In genomic region chr19:17769610-17770399, GRCm38 (mm10) we compare ENCODE assay signal across 9 mouse cellular contexts.
DNase-seq lines count a peak whose midpoint lies in the region; ATAC-seq lines count a peak whose summit lies in the region.
"Had no signal": no experiment of that assay in that cellular context is flagged by ENCODE, and none has a peak within 500 bp of the region (broad histone marks: within the 10 kb centered on the region; RNA-seq: fewer than 3 reads in every experiment).

No protein-coding gene starts in this region.

- no peak overlapping the region for H3K4me2 ChIP-seq in forebrain, embryonic 14.5 days (ENCODE audit: low read length)
- H3K4me2 ChIP-seq in forebrain, embryonic 12.5 days, result no peak overlapping the region

- no peak overlapping the region for H3K9ac ChIP-seq in forebrain, embryonic 14.5 days (ENCODE audit: low read length)
- no peak overlapping the region for H3K9ac ChIP-seq in forebrain, embryonic 12.5 days
- H3K9ac ChIP-seq: liver, embryonic 14.5 days had no signal

- no peaks in the 10 kb centered on the region for H3K4me1 ChIP-seq in forebrain, embryonic 14.5 days (ENCODE audit: control insufficient read depth, insufficient read depth, low read length)
- H3K4me1 ChIP-seq in forebrain, embryonic 12.5 days, result no peaks in the 10 kb centered on the region
- H3K4me1 ChIP-seq in embryonic facial prominence, embryonic 10.5 days, result peaks cover 6% of the 10 kb centered on the region; the same call in 1 of the 2 replicates

- no peaks in the 10 kb centered on the region for H3K27me3 ChIP-seq in forebrain, embryonic 14.5 days (replicated peaks; ENCODE audit: control insufficient read depth, insufficient read depth, low read length)
- no peaks in the 10 kb centered on the region for H3K27me3 ChIP-seq in forebrain, embryonic 12.5 days
- H3K27me3 ChIP-seq in embryonic facial prominence, embryonic 10.5 days (replicated peaks; ENCODE audit: low read depth, poor library complexity, severe bottlenecking), result no peaks in the 10 kb centered on the region

- no peak for ATAC-seq in forebrain, embryonic 14.5 days
- ATAC-seq in forebrain, embryonic 12.5 days (ENCODE audit: low FRiP score), result no peak

- no peak overlapping the region for H3K27ac ChIP-seq in forebrain, embryonic 14.5 days (ENCODE audit: low read depth, low read length)
- H3K27ac ChIP-seq in forebrain, embryonic 12.5 days, result no peak overlapping the region
- no peak overlapping the region for H3K27ac ChIP-seq in embryonic facial prominence, embryonic 10.5 days (replicated peaks)
- H3K27ac ChIP-seq: liver, embryonic 14.5 days had no signal

- intact Hi-C loops in left cerebral cortex, postnatal 10 days (cut with DNase I), result no loop called here

- H3K4me3 ChIP-seq in forebrain, embryonic 14.5 days (ENCODE audit: low read depth, low read length), result no peak overlapping the region
- H3K4me3 ChIP-seq in forebrain, embryonic 12.5 days (replicated peaks), result no peak overlapping the region
- H3K4me3 ChIP-seq in embryonic facial prominence, embryonic 10.5 days, result no peak overlapping the region

- no peaks in the 10 kb centered on the region for H3K36me3 ChIP-seq in forebrain, embryonic 14.5 days (ENCODE audit: control insufficient read depth, insufficient read depth, low read length)
- no peaks in the 10 kb centered on the region for H3K36me3 ChIP-seq in forebrain, embryonic 12.5 days (replicated peaks)
- H3K36me3 ChIP-seq in embryonic facial prominence, embryonic 10.5 days (replicated peaks), result no peaks in the 10 kb centered on the region; the same call in 1 of the 2 replicates

- 72% methylated on average over 5 of the region's 5 CpGs for WGBS in forebrain, embryonic 14.5 days
- WGBS in forebrain, embryonic 12.5 days, result 79% methylated on average over 5 of the region's 5 CpGs
- WGBS in embryonic facial prominence, embryonic 10.5 days, result 82% methylated on average over 5 of the region's 5 CpGs

- no peaks in the 10 kb centered on the region for H3K9me3 ChIP-seq in forebrain, embryonic 14.5 days (replicated peaks; ENCODE audit: control insufficient read depth, low read length)
- H3K9me3 ChIP-seq in forebrain, embryonic 12.5 days, result no peaks in the 10 kb centered on the region
- H3K9me3 ChIP-seq in embryonic facial prominence, embryonic 10.5 days, result no peaks in the 10 kb centered on the region

- peak; percentile 24 for DNase-seq in forebrain, embryonic 14.5 days (ENCODE audit: low spot score)
- DNase-seq in left cerebral cortex, adult 11 months (ENCODE audit: low spot score), result peak; percentile 7
- DNase-seq in left cerebral cortex, postnatal 10 days (ENCODE audit: extremely low spot score in 1 of 2, low spot score in 2 of 2), result no peak
- DNase-seq in brain, adult 2 months (ENCODE audit: low read depth, low spot score), result peak; percentile 95
- DNase-seq in kidney, postnatal 36 days, result peak; percentile 39 to 42
- DNase-seq in spleen, adult 12 weeks (ENCODE audit: low spot score), result no peak
- no peak for DNase-seq in embryonic facial prominence, embryonic 10.5 days (ENCODE audit: low spot score)

Comparison
In these comparisons a context has a peak if more than half of its experiments do, and no peak if none do; other contexts are left out.
1. DNase-seq: peak in forebrain, embryonic 14.5 days (single experiment), left cerebral cortex, adult 11 months (single experiment), brain, adult 2 months (single experiment) and kidney, postnatal 36 days (2 of 2); none in left cerebral cortex, postnatal 10 days (0 of 2), spleen, adult 12 weeks (single experiment) and embryonic facial prominence, embryonic 10.5 days (single experiment).